Mouse (Mus musculus) CD8-positive naive resting alpha-beta T cell, adult 2 months (primary cell): ENCODE measurements around the gene Slc50a1.

Source experiments
- DNase-seq, 2 experiments: peaks; one replicate each; pipeline ENCODE4 v3.0.0; 2022; ENCODE audit warnings: low read depth in 2 of 2, low spot score in 2 of 2

Gene Slc50a1

DNA sequence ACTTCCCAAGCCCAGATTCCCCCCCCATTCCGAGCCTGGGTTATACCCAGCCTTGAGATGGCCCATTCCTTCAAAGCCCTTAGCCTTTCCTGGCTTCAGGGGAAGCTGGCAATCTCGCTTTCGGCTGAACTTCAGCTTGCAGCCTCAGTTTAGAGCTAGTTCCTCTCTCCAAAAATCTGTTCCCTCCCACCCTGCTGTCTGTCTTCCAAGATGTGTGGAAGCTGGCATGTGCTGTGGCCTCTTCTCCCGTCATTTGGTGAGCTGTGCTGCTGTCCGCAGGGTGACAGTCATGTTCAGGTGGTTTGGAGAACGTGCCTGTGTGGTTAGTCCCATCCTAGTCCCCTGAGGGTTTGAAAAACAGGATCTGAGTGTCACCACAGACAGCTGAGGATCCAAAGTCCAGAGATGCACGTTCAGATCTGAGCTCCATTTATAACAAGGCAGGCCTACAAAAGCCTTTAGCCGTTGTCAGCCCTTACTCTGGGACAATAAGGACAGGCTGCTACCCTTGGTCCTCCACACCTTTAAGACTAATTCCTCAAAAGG lies 25.4 kb upstream of the Slc50a1 start:
- DNase-seq: no peak

DNA sequence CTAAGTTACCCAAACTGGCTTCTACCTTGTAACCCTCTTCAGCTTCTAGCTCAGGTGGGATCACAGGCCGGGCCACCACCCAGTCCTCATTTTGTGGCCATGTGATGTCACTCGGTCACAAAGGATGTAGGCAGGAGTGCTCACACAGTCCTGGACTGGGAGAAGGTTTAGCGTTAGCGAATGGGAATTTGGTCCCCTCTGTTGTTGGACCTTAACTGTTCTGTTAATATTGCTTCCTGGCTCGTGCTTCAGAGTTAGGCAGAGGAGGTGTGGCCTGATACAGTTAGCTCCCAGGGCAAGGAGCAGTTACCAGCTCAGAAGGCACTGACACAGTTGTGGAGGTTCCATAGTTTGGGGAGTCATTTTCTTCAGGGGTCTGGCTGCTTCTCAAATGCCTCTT lies 23.8 kb upstream of the Slc50a1 start:
- no peak for DNase-seq

GRCm38 (mm10) chr3:89293247-89293918 lies 23.0 kb upstream of the Slc50a1 start:
- no peak for DNase-seq

- DNase-seq: no peak
Observed at GRCm38 (mm10) chr3:89292303-89292702, 21.9 kb upstream of the Slc50a1 start.

DNA sequence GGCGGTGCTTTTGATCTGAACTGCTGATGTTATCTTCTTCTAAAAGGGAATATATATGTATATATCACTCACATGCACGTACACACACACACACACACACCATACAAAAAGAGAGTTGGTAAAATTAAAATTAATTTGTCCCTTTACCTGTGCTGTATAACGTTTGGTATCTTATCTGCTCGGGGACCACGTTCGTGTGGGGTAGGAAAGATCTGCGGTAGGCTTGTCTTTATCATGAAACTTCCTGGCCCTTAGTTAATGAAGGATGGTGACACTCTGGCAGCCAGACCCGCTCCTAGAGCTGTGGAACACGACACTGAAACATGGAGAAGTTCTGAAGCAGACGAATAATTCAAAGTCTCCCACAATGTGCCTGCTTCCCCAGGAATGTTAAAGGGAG lies 21.5 kb upstream of the Slc50a1 start:
- no peak for DNase-seq

GRCm38 (mm10) chr3:89288503-89288928 lies 18.1 kb upstream of the Slc50a1 start:
- no peak for DNase-seq

DNA sequence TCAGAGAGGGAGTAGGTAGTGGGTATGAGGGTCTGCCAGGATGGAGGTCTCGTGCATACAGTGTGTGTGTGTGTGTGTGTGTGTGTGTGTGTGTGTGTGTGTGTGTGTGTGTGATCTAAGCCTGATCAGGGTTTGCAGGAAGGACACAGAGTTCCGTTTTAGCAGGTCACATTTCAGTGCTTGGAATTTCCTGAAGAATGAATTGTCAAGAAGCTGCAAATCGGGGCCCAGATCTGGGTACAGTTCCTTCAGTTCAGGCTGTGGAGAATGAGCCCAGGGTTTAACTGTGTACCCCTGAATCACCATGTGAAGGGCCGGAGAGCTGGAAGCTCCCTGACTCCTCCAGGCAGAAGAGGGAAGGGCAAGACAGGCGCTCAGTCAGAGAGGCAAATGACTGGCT lies 16.9 kb upstream of the Slc50a1 start:
- no peak for DNase-seq

- no peak for DNase-seq
Observed at GRCm38 (mm10) chr3:89285526-89285925, 15.2 kb upstream of the Slc50a1 start.

GRCm38 (mm10) chr3:89284261-89284660 lies 13.9 kb upstream of the Slc50a1 start:
- DNase-seq: no peak

DNA sequence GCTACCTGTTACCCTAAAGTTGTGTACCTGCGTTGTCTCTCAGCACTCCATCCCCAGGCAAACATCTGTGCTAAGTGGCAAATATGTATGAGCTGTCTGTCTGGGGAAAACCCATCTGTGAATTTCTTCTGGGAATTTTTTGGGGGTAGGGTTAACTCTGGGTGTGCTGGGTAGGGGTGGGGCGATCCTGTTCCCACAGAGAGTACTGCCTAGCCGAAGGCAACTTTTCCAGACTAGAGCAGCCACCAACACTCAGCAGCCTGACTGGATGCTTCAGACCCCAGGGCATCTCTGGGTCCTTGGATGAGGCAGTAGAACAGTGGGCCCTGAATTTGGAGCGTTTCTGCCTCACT lies 11.9 kb upstream of the Slc50a1 start:
- DNase-seq: no peak

GRCm38 (mm10) chr3:89281579-89282290 lies 11.4 kb upstream of the Slc50a1 start:
- peak; percentile 76 to 86 for DNase-seq

DNA sequence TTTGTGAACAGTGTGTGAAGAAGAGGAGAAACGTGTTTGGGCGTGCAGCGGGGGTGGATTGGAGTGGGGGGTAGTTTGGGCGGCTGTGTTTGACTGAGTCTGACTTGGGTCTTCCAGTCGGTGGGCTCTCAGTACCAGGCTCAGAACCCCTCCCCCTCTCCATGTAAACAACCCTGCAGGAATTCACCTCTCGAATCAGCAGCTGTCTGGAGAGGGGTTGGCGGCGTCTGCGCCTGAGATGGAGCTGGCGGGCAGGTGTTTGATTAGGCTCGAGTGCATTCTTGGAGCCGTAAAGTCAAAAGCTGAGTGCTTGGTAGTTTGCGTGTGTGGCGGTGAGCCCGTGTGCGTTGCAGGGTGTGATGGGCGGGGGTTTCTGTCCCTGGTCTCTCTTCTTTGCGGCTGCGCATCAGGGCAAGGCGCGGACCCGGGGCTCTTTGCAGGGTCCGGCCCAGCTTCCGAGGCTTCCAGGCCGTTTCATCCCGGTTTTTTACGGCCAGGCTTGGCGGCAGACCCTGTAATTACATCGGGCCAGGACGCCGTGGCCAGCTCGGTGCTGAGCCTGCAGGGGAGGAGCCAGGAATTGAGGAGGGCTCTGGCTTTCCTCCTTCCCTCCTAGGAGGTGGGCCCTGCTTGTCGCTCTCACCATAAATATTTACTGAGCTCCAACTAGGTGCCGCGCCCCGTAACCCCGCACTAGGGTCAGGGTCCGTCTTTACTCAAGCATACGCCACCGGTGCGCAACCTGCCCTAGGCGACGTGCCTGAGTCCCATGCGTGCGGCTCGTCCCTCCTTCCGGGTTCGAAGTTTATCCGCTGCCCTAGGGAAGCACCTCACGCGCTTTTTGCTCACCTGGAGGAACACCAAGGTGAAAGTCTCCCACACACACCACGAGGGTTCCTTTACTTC lies 10.5 kb upstream of the Slc50a1 start, which contains the start of gene Efna1:
TSS of gene Efna1 (minus strand) at position 537 of the 906 bp plus-strand sequence.
- peak in 1 of 2 experiments; percentile 17 for DNase-seq

DNA sequence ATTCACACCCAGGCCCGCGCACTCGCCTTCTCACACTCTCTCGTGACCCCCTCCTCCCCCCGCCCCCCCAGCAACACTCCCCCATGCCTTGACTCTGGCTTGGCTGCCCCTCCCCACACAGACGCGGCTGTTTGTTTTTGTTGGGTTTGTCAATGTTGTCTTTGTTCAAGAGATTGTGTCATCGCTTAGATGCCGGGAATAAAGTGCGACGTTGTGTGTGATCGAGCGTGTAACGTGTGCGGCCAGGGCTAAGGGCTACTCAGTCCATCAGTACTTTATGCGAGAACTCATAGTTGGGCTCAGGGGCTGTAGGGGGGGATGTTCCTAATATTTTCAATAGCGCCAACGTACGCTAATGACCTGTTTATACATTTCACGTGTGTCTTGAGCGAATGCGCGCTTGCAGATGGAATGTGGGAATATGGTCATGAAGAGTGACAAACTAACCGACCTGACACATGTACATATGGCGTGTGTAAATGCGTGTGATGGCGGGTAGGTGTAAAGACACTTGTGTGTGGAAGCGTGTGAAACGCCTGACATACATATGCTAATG lies 9.8 kb upstream of the Slc50a1 start:
- DNase-seq: no peak

GRCm38 (mm10) chr3:89279153-89279890 lies 9.0 kb upstream of the Slc50a1 start:
- no peak for DNase-seq

DNA sequence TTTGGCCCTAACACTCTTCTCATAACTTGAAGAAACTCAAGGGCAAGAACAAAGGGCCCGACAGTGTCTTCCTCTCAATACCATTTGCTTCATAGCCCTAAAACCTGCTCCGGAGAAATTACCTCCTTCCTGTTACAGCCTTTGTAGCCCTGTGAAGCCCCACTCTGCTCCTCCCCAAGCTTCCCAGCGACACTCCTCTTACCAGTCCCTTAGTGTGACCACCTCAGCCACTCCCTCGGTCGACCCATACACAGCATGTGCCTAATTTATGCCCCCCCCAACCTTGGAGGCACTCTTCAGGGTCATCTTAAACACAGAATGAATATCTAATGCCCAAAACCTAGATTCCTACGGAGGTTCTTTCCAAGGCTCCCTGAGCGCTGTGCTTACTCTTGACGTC lies 8.3 kb upstream of the Slc50a1 start:
- no peak for DNase-seq

- DNase-seq: no peak
Observed at GRCm38 (mm10) chr3:89278107-89278506, 7.7 kb upstream of the Slc50a1 start.

DNA sequence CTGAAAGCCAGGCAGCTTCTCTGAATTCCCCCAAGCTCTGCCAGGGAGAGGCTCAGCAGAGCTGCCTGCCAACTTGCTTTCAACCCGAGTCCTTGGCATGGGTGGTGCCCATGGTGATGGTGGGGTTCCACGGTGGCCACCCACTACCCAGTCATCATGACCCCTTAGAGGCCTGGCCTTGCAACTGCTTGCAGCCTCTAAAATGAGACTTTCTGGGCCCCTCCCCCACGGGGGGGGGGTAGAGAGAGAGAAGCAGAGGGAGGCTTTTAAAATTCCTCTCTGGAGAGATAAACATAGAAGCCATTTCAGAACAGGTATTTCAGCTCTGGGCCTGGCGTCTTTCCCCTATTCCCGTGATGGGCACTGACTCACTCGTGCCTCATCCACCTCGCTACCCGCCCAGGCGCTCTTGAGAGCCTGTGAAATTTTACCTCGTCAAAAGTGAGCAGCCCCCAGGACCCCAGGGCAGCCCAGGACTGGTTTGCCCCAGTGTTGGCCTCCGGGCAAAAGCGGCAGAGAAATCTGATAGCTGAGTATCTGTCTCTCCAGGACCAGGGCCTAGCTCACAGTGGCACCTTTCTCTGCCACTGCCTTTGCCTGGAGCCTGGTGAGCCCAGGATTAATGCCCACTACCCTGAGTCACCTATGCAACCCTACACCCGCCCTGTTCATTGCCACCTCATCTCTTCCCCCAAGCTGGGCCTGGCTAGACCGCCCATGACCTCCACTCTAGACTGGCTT lies 7.1 kb upstream of the Slc50a1 start:
- no peak for DNase-seq

DNA sequence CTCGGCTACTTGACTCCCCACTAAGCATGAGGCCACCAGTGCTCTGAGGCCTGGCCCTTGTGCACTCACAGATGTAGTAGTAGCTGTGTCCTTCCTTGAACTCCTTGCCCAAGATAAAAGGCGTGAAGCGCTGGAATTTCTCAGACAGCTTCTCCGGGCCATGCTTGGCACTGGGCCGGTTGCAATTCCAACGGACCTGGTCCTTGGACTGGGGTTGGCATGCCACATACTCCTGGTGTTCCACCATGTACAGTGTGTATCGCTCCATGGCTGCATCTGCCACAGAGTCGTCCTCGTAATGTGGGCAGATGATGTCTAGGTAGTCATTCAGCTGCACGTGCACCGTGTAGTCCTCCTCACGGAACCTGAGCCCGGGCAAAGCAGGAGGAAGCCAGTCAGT lies 5.7 kb upstream of the Slc50a1 start:
- DNase-seq: no peak

- no peak for DNase-seq
Observed at GRCm38 (mm10) chr3:89271760-89272159, 1.4 kb upstream of the Slc50a1 start.

DNA sequence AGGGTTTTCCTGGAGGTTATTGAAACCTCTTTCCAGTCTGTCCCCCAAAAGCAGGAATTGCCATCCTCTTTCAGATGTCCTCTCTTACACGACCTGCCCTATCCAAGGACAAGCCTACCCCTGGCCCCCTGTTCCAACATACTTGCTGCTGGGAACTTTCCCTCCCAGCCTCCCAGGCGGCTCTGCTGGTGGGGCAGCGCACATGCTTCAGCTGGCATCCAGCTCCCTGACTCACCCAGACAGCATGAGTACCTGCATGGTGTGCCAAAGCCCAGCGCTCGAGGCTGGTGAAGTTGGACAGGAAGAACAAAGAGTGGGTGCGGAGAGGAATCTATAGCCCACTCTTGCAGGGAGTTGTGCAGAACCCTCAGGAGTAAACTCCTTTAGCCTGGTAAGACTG lies 521 bp upstream of the Slc50a1 start:
- DNase-seq: no peak
